In the genomic region with DNA sequence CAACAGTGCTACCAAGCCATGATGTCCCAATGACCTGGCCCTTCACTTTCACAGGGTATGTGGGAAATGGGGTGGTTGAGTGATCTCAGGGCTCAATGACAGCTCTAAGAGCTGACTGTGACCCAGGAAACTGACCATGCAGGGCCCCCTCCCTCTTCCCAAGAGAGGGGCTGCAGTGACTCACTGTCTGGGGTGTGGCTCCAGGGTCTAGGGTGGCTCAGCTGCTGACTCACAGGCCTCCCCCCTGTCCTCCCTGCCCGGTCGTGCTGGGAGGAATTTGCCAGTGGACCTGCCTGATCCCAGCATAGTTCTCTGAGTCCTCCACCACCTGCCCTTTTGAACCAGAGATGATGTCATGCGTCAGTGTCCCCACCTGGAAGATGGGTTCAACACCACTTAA, we compare ENCODE assay signal across 8 mouse cellular contexts. TPM values are rescaled to one million over a fixed set of nuclear protein-coding genes. Genes with fewer than 3 reads are reported as not detected.
A peak's percentile ranks its signal among the peaks of the same experiment; 100 is the strongest.
DNase-seq lines count a peak whose midpoint lies in the region; ATAC-seq and TF ChIP-seq lines count a peak whose summit lies in the region.

No protein-coding gene starts in this region.

- peak overlapping the region; percentile 99 for H3K27ac ChIP-seq in heart, embryonic 13.5 days (replicated peaks)

- no peaks in the 10 kb centered on the region for H3K9me3 ChIP-seq in heart, embryonic 13.5 days

- H3K36me3 ChIP-seq in heart, embryonic 13.5 days = peaks cover 28% of the 10 kb centered on the region

- peak; percentile 56 for DNase-seq in cerebellum, adult 11-12 months
- DNase-seq in cerebellum, postnatal 10 days = no peak
- DNase-seq in adrenal gland, adult 18-20 months (ENCODE audit: low spot score in 2 of 2) = peak; percentile 58 to 59
- DNase-seq in lung, adult 2 months = peak; percentile 54
- DNase-seq in yolk sac, embryonic 10.5 days (ENCODE audit: low spot score) = no peak
- DNase-seq in left cerebral cortex, postnatal 14 days (ENCODE audit: low spot score in 2 of 2) = no peak
- DNase-seq in left cerebral cortex, postnatal 4 days = no peak

- ATAC-seq in heart, embryonic 13.5 days (ENCODE audit: extremely low read depth, insufficient number of reproducible peaks, low FRiP score, low TSS enrichment) = peak; percentile 18; the same call in 1 of the 2 replicates

- peak overlapping the region; percentile 44; the same call in 1 of the 2 replicates for H3K4me3 ChIP-seq in heart, embryonic 13.5 days
- H3K4me3 ChIP-seq in lung, adult 2 months (replicated peaks; ENCODE audit: extremely low read depth, low read depth, low read length) = no peak overlapping the region

- peaks cover 98% of the 10 kb centered on the region for H3K4me1 ChIP-seq in heart, embryonic 13.5 days
- peaks cover 71% of the 10 kb centered on the region for H3K4me1 ChIP-seq in lung, adult 2 months (ENCODE audit: control insufficient read depth, insufficient read depth, low read length)

- TF ChIP-seq CTCF in lung, adult 2 months (IDR thresholded peaks at IDR 0.05; ENCODE audit: insufficient read depth, low read length) = no peak

- no peak for TF ChIP-seq POLR2A in lung, adult 2 months (IDR thresholded peaks at IDR 0.05; ENCODE audit: borderline replicate concordance, extremely low read depth, low read depth, low read length)

- H3K27me3 ChIP-seq in heart, embryonic 13.5 days (replicated peaks) = no peaks in the 10 kb centered on the region

- peak overlapping the region; percentile 73 for H3K4me2 ChIP-seq in heart, embryonic 13.5 days

- WGBS in heart, embryonic 13.5 days = 35% methylated on average over 3 of the region's 3 CpGs
- 22% methylated on average over 3 of the region's 3 CpGs for WGBS in lung, adult 2 months

- intact Hi-C loops in left cerebral cortex, postnatal 14 days (cut with DNase I) = no loop called here
- intact Hi-C loops in left cerebral cortex, postnatal 4 days (cut with DNase I) = loop anchor here (10.0 kb wide), 1 partner anchor 158 kb away; no protein-coding TSS in a partner anchor

- H3K9ac ChIP-seq in heart, embryonic 13.5 days = peak overlapping the region; percentile 78

RNA-seq across cellular contexts. Expression of a gene that starts 8.2 kb away (rescaled TPM):
- total RNA-seq in adrenal gland, adult 18-20 months (2021) = 100 to 1,000 TPM; 106 to 113 TPM
- polyA plus RNA-seq in heart, embryonic 13.5 days (2015; fragmentation: Nextera tagmentation; extraction: Ambion mirVana) = 42.0 and 42.7 TPM in 2 replicates
- polyA plus RNA-seq in lung, adult 2 months (2012; rRNA removed) = 567 and 655 TPM in 2 replicates
- 10 to 100 TPM; 16.3 to 17.8 TPM for total RNA-seq in left cerebral cortex, postnatal 14 days (2021)
- total RNA-seq in left cerebral cortex, postnatal 4 days (2021) = 1 to 10 TPM; 5.2 to 5.3 TPM

RNA-seq across cellular contexts. Expression of a gene that starts 12.5 kb away (rescaled TPM):
- total RNA-seq in adrenal gland, adult 18-20 months (2021) = 10 to 100 TPM; 68.2 to 83.0 TPM
- polyA plus RNA-seq in heart, embryonic 13.5 days (2015; fragmentation: Nextera tagmentation; extraction: Ambion mirVana) = 227 and 252 TPM in 2 replicates
- polyA plus RNA-seq in lung, adult 2 months (2012; rRNA removed) = 63.0 and 63.5 TPM in 2 replicates
- total RNA-seq in left cerebral cortex, postnatal 14 days (2021) = 100 to 1,000 TPM; 118 to 134 TPM
- 10 to 100 TPM; 98.6 to 99.4 TPM for total RNA-seq in left cerebral cortex, postnatal 4 days (2021)

RNA-seq across cellular contexts. Expression of a gene that starts 12.7 kb away (rescaled TPM):
- total RNA-seq in adrenal gland, adult 18-20 months (2021) = 100 to 1,000 TPM; 158 to 197 TPM
- 164 and 188 TPM in 2 replicates for polyA plus RNA-seq in heart, embryonic 13.5 days (2015; fragmentation: Nextera tagmentation; extraction: Ambion mirVana)
- polyA plus RNA-seq in lung, adult 2 months (2012; rRNA removed) = 141 and 172 TPM in 2 replicates
- total RNA-seq in left cerebral cortex, postnatal 14 days (2021) = 100 to 1,000 TPM; 135 to 137 TPM
- total RNA-seq in left cerebral cortex, postnatal 4 days (2021) = 100 to 1,000 TPM; 122 to 124 TPM

RNA-seq across cellular contexts. Expression of a gene that starts 18.9 kb away (rescaled TPM):
- not detected for total RNA-seq in adrenal gland, adult 18-20 months (2021)
- polyA plus RNA-seq in heart, embryonic 13.5 days (2015; fragmentation: Nextera tagmentation; extraction: Ambion mirVana) = 0.36 and 0.64 TPM in 2 replicates
- 0.18 and 0.22 TPM in 2 replicates for polyA plus RNA-seq in lung, adult 2 months (2012; rRNA removed)
- total RNA-seq in left cerebral cortex, postnatal 14 days (2021) = not detected
- total RNA-seq in left cerebral cortex, postnatal 4 days (2021) = not detected

Comparison
In these comparisons a context has a peak if more than half of its experiments do, and no peak if none do; other contexts are left out.
1. DNase-seq: peak in cerebellum, adult 11-12 months (single experiment), adrenal gland, adult 18-20 months (2 of 2) and lung, adult 2 months (single experiment); none in cerebellum, postnatal 10 days (0 of 2), yolk sac, embryonic 10.5 days (single experiment), left cerebral cortex, postnatal 14 days (0 of 2) and left cerebral cortex, postnatal 4 days (single experiment).
2. RNA of a gene that starts 8.2 kb away (total RNA-seq): 106 to 113 TPM in adrenal gland, adult 18-20 months; 16.3 to 17.8 TPM in left cerebral cortex, postnatal 14 days and 5.2 to 5.3 TPM in left cerebral cortex, postnatal 4 days; every median in the first group is over 4 times any median in the second.